Mouse (Mus musculus) heart, adult 18-20 months (tissue): ENCODE data around the gene Nufip1. TPM values are rescaled to one million over a fixed set of nuclear protein-coding genes. Genes with fewer than 3 reads are reported as not detected.

Experiments used
- DNase-seq, 2 experiments: peaks; one replicate each; pipeline ENCODE4 v3.0.0; 2021 to 2022; ENCODE audit warnings: mixed read lengths in 1 of 2
- total RNA-seq, 2 experiments: library from RNA; stranded (reverse); gene quantifications; 2 replicates each; pipeline ENCODE4 v1.2.3; 2021

Nufip1 gene
- total RNA-seq, 2 experiments from 2014 or later = 3.3 to 3.7 TPM

- peak in 1 of 2 experiments; percentile 50 for DNase-seq
These were observed 68.7 kb downstream of the Nufip1 start for GRCm38 (mm10) chr14:76179343-76179742.

GRCm38 (mm10) chr14:76185358-76185757 lies 74.7 kb downstream of the Nufip1 start:
- no peak for DNase-seq

GRCm38 (mm10) chr14:76186299-76186698 lies 75.6 kb downstream of the Nufip1 start:
- DNase-seq = no peak

Other genes starting within 250 kb of the Nufip1 start
- gene Kctd4, start 155.9 kb upstream of the Nufip1 start, total RNA-seq = not detected
- 10 to 100 TPM; 14.3 to 15.5 TPM for gene Gtf2f2, start 100.0 kb upstream of the Nufip1 start, total RNA-seq
- 10 to 100 TPM; 10.3 to 11.5 TPM for gene Gpalpp1, start 131 bp upstream of the Nufip1 start, total RNA-seq